Mouse (Mus musculus) right cerebral cortex, postnatal 4 days (tissue): ENCODE measurements at regions not wholly inside any gene's neighbourhood (a gene's known extent, or its start where the extent isn't known, plus 50 kb on each side); places are given as distances from the start of the nearest gene placed in this dataset.

Experiments used
- DNase-seq: peaks from one replicate; pipeline ENCODE4 v3.0.0-alpha.2; 2022

DNA sequence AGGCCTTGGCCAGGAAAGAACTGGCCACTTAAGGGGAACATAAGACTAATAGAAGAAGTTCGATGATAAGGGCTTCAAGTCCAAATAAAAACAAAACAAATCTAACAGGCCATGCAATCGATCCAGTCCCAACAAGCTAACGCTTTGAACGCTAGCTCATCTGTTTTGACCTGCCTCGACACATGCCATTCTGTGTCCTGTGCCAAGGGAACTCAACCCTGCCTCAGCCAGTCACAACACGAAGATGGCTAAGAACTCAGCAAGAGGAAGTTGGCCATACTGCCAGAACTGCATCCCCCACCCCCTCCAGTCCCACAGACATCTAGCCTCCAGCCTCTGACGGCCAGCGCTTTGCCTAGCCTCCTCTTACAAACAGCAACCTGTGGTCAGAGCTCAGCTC, 259.1 kb downstream of the Gm12728 start:
- DNase-seq: no peak

DNA sequence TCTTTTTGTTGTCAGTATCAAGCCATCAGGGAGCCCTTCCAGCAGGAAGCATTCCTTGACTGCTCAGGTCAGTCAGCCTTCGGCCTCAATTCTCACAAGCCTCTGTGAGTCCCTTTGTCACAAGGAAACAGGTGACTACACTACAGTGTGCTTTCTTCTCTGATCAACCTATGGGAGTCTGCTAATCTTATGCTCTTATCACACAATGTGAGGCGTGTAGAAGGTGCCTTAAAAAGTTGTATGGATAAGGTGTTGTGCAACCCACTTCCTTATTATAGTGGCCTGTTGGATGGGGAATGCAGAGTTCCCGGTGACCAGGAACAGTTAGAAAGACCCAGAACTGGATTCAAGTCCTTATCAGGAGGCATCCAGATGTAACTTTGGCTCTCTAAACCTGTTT, 260.2 kb downstream of the Gm12728 start:
- no peak for DNase-seq

DNA sequence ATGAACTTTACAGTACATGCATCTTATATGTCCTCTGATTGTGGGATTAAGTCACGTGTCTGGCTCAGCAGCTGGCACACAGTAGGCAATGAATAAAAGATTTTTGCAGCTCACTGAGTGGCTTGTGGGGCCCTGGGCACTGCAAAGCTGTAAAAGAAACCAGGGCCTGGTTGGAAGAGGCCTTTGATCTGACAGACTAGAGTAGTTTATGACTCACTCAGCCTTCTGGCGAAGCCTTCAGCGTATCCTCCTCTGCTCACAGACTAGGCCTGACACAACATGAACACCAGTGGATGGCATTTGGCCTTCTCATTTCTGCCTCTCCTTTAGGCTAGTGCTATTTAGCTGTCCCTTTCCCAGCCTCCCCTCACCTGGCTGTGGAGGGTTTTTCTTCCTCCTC, 260.6 kb downstream of the Gm12728 start:
- DNase-seq: no peak

DNA sequence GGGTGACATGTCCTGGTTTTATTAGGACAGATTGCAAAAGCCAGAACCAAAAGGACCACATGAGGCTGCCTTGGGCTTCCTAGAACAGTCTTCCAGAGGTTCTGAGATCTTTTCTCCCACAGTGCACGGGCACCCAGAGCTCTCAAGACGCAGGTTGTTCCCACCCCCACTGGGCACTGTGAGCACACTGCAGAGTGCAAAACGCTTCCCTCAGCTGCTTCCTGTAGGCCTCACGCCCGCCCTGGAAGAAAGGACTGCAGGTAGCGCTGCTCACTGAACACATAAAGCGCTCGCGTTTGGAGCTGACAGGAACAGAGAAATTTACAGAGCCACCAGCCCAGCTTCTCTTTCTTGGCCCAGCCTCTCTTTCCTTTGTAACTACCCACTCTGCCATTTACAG, 262.5 kb upstream of the Usp24 start:
- DNase-seq: no peak

DNA sequence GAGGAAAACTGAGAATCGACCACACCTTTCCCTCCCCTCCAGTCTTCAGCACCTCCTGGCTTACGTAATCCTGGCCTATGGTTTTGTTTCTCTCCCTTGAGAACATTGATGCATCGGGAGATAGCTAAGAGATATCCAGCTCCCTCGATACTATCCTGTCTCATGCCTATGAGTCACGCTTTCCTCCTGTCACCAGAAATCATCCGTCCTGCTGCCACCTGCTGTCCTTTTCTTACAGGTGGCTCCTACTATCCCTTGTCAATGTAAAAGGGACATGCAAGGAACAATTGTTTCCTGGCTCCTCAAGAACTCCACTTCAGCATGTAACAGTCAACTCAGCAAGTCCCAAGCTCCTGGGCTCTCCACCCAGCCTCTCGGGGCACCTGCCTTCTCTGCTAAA, 261.7 kb upstream of the Usp24 start:
- no peak for DNase-seq

DNA sequence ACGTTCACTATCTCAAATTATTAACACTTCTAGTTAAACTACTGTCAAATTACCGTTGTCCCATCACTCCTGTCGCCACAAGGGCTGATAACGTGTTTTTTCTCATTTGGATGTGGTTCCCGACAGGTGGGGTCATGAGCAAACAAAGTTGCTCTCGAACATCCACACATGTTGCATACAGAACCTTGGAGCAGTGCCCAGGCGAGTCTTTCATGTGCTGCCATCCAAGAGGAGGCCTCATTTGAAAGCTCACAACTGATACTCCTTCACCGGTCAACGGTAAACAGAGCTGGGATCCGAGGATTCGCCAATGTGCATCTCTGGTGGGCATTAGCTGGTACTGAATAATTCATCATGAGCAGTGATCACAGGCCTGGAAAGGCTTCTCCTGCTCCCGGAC, 253.4 kb upstream of the Usp24 start:
- no peak for DNase-seq

DNA sequence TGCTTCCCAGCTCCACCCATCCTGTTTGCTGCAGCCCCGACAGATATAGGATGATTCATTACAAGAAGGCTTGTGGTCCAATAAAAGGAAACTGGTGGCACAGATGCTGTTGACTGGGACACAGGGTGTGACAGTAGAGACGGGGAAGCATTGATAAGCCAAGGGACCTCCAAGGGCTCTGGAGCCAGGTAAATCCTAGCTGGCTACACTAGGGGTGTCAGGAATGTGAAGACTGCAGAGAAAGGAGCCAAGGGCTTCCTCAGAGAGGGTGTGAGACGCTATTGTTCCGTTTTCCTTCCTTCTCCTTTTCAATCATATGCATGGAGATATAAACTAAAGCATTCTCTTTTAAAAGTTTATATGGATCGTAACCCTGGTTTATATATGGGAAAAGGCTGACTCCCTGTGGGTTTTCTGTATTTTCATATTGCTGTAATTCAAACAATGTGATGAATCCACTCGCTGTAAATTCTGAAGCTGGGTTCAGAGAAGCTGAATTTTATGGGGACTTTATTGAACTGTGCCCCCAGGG, 252.1 kb upstream of the Usp24 start:
- no peak for DNase-seq

DNA sequence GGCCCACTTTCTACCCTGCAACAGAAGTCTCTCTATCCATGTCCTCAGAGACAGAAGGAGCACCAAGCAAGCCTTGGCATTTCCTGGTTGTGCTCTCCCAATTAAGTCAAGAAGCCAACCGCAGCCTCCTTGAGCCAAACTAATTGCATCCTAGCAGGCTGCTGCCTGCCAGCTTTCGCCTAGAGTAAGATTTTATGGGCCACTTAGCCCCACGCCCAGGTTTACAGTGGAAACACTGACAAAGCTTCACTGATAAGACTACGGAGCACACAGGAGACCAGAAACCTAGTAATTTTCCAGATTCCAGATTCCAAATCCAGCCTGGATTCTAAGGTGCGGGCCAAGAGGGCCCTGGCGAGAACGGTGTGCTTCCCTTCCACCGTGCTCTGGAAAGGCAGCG, 249.0 kb upstream of the Usp24 start:
- no peak for DNase-seq

DNA sequence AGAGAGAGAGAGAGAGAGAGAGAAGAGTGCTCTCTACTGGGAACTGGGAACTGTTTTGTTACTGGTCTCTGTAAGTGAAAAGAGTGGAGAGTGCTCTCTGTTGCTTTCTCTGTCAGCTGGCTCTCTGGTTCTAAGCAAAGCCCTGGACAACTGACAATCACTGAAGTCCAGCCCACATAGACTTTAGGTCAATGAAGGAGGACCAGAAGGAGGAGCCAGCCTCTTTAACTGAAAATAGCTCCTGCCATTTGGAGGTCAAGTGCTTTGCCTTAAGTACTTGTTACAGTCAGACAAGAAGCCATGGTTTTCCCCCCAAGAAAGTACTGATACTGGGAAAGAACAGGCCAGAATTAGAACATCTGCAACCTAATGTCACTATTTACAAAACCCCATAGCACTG, 232.5 kb upstream of the Usp24 start:
- DNase-seq: no peak

DNA sequence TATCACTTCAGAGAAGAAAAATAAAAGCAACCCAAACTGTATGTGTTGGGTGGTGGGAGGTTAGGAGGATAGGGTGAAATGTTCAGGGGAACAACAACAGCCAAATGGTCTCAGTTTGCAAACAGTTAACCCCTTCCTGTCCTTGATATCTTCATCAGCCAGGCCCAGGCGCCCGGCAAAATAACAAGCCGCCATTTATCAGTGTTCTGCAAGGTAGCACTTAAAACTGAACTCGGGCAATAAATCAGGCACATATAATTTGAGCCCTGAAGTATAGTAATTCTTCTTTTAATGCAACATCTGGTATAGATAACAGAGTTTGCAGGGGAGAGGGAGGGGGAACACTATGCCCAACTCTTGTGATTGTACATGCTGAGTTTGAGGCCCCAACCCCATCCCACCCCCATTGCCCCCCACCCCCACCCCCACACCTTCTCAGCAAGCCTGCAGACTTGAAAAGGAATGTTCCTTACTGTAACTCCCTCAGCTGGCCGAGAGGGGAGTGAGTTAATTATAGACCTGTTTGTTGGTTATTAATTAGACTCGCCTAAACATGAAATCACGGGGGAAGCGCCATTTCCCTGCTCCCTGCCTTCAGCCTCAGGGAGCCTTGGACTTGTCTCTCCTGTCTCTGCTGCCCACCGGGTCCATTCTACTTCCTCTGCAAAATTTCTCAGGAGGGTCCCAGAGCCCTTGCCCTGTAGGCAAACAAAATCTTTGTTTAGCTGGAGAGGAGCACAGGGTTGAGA, 223.9 kb upstream of the Usp24 start:
- DNase-seq: no peak

DNA sequence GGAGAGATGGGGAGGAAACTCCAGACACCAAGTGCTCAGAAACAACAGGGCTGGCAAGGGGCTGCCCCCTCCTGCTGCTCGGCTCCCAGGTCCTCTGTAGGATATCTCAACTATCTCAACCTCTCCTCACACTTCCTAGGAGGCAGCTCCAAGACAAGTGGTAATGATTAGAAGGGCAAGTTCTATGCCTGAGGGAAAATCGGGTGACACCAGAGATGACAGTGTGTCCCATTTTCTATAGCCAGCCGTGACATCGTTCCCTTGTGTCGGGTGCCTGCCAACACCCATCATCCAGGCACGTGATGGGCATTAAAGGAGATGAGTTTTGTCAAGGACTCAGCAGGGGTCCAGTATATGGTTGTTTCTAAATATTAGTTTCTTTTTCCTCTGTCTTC, 223.3 kb upstream of the Usp24 start:
- no peak for DNase-seq

DNA sequence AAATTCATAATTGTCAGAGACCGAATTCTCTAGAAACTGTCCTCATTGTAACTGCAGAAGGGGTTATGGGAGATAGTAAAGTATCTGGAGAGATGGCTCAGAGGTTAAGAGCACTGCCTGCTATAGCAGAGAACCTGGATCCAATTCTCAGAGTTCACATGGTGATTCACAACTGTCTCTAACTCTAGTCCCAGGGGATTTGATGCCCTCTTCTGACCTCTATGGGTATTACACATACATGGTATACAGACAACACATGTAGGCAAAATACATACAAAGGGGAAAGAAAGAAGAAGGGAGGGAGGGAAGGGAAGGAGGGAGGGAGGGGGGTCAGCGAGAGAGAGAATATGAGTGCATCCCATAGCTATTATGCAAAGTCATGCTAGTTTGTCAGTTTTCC, 222.8 kb upstream of the Usp24 start:
- DNase-seq: no peak

DNA sequence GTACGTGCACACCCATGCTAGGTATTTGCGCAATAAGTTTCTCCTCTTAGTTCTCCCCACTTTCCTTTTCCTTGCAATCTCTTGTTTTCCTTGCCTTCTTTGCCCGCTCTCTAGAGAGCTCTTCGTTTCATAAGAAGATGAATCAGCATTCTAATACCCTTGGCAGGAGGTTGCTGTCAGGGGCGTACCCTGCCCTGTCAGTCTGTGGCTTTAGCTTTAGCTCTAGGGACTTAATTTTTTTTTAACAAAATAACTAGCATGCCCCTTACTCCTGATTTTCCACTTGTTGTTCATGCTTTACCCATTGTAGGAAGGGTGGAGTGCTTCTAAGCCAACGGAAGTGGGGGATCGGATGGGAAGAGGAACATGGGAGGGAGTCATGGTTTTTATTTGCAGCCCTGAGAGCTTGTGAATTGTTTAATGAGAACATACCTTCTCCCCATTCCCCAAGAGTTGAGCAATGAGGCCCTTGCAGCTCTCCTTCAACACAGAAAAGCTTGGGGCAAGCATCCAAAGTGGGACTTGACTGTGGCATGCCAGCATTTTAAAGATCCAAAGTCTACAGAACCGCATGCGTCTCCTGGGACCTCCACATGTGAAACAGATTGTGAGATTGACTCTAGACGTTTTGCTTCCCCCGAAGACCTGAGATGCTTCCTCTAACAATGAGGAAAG, 221.0 kb upstream of the Usp24 start:
- DNase-seq: no peak

DNA sequence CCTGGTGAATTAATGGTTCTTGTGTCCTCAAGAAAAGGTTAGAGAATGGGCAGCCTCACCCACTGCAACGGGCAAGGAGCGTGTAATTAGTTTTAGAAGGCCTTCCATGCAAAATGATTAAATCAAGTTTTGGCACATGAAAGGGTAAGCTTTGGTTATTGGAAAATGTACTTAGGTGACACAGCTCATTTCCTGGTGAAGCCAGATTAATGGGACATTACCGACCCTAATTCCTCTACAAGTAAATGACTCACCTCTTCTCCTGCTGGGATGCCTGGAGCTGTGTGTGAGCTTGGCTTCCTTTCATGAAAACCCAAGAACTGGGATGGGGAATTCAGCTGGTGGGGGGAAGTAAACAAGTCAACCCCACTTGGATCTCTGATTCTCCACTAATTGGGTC, 219.9 kb upstream of the Usp24 start:
- no peak for DNase-seq

DNA sequence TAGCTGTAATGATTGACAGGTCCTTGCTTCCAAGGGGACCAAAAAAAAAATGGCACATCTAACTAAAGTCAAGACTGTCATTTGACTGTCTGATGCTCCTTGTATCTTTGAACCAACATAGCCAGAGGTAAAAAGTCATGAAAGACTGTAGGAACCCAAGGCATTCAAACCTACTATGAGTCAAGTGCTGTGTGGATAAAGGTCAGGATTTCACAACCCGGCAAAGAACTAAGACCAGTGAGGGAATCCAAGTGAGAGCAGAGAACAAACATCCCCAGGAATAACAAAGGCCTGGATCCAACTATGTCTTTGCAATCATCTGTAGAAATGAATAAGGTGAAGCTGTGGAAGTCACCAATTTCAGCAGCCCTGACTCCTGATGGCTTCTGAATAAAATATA, 218.2 kb upstream of the Usp24 start:
- no peak for DNase-seq

DNA sequence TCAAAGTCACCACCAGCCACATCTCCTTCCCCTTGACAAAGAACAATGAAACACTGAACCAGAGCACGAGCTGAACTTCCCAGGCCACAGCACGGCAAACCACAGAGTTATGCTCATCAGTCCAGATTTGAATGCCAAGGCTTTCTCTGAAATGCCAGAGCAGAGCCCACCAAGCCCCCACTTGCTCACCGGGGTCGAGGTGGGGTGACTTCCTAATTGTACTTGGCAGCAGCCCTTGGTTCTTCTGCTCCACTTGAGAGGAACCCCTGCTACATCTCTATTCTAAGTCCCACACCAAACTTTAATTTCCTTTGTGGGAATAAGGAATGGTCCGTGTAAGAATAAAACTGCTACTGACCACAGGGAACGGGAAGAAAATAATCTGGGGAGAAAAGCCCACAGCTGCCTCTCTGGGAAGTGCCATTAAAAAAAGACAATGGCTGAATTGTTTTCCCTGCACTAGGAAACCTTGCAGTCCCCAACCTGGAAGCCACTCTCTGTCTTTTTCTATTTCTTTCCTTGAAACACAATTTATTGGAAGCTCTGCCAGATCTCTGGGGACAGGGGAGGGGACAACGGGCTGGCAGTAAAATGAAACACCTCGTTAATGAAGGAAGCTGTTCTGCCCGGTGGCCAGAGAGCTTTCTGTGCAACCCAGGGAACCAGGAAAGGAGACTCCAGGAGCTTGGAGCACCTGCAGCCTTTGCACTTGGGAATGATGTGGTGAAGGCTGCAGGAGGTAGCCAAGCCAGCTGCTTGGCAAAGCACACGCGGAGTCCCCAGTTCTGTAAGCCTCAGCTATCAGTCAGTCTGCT, 215.6 kb upstream of the Usp24 start:
- DNase-seq: no peak

DNA sequence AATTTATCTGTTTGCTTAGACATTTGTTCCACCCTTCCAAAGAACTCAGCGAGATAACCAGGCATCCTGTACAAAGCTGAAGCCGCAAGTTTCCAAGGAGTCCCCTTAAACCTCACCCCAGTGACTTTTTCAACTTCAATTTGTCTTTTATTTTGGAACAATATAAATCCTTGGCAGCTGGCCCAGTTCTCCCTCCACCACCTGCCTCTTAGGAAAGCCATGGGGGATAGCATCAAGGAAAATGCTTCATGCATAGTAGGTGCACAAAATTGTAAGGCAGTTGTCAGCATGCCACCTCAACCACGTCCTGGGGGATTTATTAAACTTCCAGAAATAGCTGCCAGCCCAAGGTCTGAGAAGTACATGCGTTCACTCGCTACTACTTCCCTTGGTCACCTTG, 214.1 kb upstream of the Usp24 start:
- no peak for DNase-seq

DNA sequence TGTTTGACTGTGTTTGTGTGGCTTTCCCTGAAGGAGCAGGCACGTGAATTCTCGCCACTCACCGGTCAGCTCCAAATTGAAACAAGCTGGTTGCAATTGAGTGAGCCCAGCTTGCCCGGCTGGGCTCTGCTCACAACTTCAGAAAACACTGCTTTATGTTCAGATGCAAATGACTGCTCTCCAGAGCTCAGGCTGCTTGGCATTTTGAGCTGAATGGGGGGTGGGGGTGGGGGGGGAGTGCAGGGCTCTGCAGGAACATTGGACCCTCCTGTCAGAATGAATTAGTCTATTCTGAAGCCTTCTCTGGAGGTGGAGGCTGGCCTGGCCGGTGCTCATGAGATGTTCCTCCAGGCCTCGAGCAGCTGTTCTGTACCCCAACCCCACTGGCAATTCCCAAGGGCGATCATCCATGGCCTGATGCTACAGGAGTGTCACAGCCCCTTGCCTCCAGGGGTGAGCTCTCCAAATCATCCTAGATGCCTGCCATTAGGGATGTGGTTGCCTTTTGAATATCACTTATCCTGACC, 213.5 kb upstream of the Usp24 start:
- no peak for DNase-seq

DNA sequence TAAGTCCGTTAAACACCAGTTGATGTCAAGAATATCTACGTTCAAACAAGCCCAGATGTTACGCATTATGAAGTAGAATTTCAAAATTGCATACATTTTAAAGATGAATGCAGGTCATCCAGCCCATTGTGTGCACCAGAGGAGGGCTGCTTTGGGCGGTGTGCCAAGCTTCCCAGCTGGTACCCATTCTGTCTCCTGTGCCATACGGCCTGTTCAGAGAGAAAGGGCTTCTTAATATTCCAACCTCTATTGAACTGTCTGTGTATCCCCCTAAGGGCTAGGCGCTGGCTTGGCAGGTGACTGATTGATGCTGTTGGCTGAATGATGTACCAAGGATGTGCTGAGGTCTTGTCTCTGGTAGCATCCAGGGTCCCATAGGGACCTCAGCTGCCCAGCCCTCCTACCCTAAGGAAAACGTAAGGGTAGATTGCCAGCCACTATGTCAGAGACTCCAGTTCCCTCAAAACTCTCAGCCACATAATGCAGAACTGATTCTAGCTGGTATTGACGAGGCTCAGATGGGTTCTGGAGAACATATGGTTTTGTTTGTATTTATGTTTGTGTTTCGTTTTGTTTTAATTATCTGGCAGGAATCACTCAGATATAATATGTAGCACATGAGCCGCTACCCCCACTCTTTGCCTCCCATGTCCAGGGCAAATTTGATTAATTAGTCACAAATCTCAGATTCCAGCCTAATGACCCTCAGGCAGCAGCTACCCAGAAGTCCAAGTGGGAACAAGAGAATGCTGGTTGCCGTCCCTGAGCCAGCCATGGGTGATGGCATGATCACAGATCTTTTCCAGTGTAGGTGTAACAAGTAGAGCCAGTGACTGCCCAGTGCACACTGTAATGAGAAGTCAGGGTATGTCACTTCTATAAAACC, 212.0 kb upstream of the Usp24 start:
- DNase-seq: peak; percentile 22

DNA sequence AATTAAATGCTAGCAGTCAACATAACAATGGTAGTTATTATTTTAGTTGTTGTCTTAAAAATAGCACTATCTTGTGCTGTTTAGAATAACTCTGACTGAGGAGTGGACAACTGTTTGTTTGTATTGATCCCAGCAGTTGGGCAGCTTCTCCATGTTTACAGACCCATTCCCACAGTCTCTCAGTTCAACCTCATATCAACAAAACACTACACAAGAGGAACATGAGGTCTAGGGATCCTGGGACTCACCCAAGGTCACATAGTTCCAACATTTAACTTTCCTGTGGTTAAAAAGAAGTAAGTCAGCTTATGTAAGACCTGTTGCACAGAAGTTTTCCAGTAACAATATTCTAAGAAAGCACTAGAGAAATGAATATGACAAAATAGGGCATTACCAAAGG, 203.0 kb upstream of the Usp24 start:
- DNase-seq: no peak

DNA sequence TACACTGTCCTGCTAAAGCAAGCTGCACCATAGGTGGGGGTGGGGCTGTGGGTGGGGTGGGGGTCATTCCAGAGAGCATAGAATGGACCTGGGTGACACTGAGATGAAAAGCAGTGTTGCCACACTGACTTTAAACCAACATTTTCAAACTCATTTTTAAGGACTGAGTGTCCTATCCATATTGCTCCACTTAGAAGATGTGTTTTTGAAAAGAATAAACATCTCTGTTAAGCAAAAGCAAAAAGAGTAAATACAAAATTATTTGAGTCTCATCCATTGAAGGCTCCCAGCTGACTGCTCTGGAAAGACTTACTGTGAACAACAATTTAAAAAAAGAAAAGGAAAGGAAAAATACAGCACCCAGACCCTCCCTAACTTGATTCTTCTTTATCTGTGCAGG, 202.3 kb upstream of the Usp24 start:
- no peak for DNase-seq

DNA sequence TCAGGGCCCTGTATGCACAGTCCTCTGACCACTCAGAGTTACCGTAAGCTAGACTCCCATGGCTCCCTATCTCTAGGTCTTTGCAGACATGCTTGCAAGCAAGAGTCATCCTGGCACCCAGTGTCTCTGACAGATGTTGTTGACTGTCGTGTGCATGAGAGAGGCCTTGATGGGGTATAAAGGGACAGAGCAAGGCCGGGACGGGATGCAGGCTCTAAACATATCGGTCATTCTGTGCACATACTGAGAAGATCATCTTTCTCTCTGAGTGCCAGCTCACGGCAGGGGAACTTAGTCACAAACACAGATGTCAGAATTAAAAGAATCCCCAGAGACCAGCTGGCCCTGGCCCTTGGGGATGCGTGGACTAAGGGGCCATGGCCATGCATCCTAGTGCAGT, 199.4 kb upstream of the Usp24 start:
- DNase-seq: no peak

DNA sequence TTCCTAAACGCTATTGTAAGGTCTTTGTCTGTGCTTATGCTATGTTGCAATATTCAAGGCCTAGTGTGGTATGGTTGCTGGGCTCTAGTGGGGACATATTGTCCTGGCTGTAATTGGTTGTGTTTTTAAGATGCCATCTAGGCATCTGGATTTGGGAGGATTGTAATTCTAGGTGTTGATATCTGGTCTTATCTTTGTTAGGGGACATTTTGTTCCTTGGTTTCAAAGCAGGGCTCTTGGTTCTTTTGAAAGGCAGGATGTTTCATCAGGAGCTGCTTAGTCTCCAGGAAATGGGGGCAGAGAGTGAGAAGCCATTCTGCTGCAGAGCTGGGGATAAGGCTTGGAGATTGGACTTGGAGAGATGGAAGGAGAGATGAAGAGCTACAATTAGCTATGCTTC, 194.7 kb upstream of the Usp24 start:
- DNase-seq: no peak
